Mouse (Mus musculus) lung, embryonic 14.5 days (tissue): ENCODE measurements around the gene Ttc30a2. TPM values are rescaled to one million over a fixed set of nuclear protein-coding genes. Genes with fewer than 3 reads are reported as not detected.
"Not testable (repeated sequence)": the region's sequence is repeated elsewhere in the genome, so short reads cannot be mapped to it uniquely, and the experiment has no call there.

Experiments
- ATAC-seq: fragments of 200-750 bp; cut with Nextera tagmentation; 2 replicates; pipeline ENCODE4 v1.8.0; 2017; ENCODE audit warnings: mild to moderate bottlenecking, moderate TSS enrichment, moderate library complexity; ENCODE audit not compliant: insufficient read depth
- DNase-seq: peaks from one replicate; pipeline ENCODE4 v3.0.0-alpha.2; 2015
- H3K27ac ChIP-seq: fragments of 300-500 bp; sonication (generic); 2 replicates; pipeline ENCODE4 v1.5.1; 2014; ENCODE audit warnings: low read depth, mild to moderate bottlenecking, moderate library complexity
- H3K27me3 ChIP-seq: fragments of 300-500 bp; sonication (generic); 2 replicates; pipeline ENCODE4 v1.6.1; 2014; ENCODE audit warnings: low read length, control low read depth; ENCODE audit not compliant: insufficient read depth
- H3K36me3 ChIP-seq: fragments of 300-500 bp; sonication (generic); 2 replicates; pipeline ENCODE4 v1.6.1; 2014; ENCODE audit warnings: control low read depth; ENCODE audit not compliant: insufficient read depth
- H3K4me1 ChIP-seq: fragments of 300-500 bp; sonication (generic); 2 replicates; pipeline ENCODE4 v1.6.1; 2014; ENCODE audit warnings: antibody characterized with exemption, control low read depth; ENCODE audit not compliant: insufficient read depth
- H3K4me2 ChIP-seq: fragments of 300-500 bp; sonication (generic); 2 replicates; pipeline ENCODE4 v1.6.1; 2014; ENCODE audit warnings: mild to moderate bottlenecking
- H3K4me3 ChIP-seq: fragments of 300-500 bp; sonication (generic); 2 replicates; pipeline ENCODE4 v1.5.1; 2014; ENCODE audit warnings: low read depth, low read length
- H3K9ac ChIP-seq: fragments of 300-500 bp; sonication (generic); 2 replicates; pipeline ENCODE4 v1.6.1; 2014
- H3K9me3 ChIP-seq: fragments of 300-500 bp; sonication (generic); 2 replicates; pipeline ENCODE4 v1.6.1; 2016; ENCODE audit warnings: low read depth, low read length, control low read depth
- CTCF ChIP-seq: IDR thresholded peaks from 2 replicates; pipeline ENCODE4 v1.5.1; 2016; ENCODE audit warnings: antibody characterized with exemption, low read depth
- WGBS: fragments of 180-500 bp; shearing (Covaris S2); extraction: QIAGEN DNeasy Blood & Tissue Kit; methylation state at CpG from one replicate; pipeline ENCODE4 v1.1.7; 2014; 5-methylcytosine and 5-hydroxymethylcytosine counted together
- polyA plus RNA-seq: library from polyadenylated mRNA; unstranded; fragments of >200 nt; fragmentation: Nextera tagmentation; extraction: Ambion mirVana; gene quantifications from 2 replicates; pipeline ENCODE4 v1.2.1, GENCODE M21; 2014

The Ttc30a2 gene
- polyA plus RNA-seq, 1 experiment from 2014 or later, result 0.33 TPM

- ATAC-seq, result 0 out of 2 replicates have a peak, but pooled peaks have one; percentile 39
- WGBS, result 49% methylated on average over 2 of the region's 2 CpGs
- H3K4me2 ChIP-seq, H3K36me3 ChIP-seq, H3K27me3 ChIP-seq, H3K9me3 ChIP-seq, H3K9ac ChIP-seq, H3K27ac ChIP-seq, H3K4me3 ChIP-seq, H3K4me1 ChIP-seq: not testable (repeated sequence)
- DNase-seq, result peak; percentile 71
These were observed 1.9 kb downstream of the Ttc30a2 start for GRCm38 (mm10) chr2:75976070-75976469.

GRCm38 (mm10) chr2:75974131-75974530 lies 3.8 kb downstream of the Ttc30a2 start:
- WGBS, result 54% methylated on average over 9 of the region's 9 CpGs

DNA sequence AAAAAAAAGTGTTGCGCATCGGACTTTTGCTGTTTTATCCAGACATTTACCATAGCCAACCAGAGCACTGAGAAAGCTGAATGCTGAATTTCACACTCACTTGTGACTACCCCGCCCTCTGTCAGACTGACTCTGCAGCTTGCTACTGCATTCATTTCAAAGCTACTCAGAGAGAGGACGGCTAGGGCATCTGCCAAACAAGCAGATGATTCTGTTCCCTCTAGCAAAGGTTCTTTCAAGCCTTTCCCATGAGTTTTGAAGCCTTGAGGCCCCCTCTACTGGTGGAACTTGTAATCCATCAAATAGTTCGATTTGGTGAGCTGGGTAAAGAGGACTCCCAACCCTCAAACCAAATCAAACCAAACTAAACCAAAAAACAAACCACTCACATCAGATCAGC lies 13.0 kb downstream of the Ttc30a2 start:
- H3K27me3 ChIP-seq, result no peaks in the 10 kb centered on the region
- ATAC-seq (peak; percentile 63), DNase-seq (peak; percentile 92)
- no peak overlapping the region for H3K9ac ChIP-seq
- no peaks in the 10 kb centered on the region for H3K36me3 ChIP-seq
- peak overlapping the region; percentile 62 for H3K4me2 ChIP-seq
- peaks cover 9% of the 10 kb centered on the region; the same call in 1 of the 2 replicates for H3K4me1 ChIP-seq
- H3K27ac ChIP-seq, result peak overlapping the region; percentile 74
- H3K9me3 ChIP-seq, result no peaks in the 10 kb centered on the region
- 16% methylated on average over 5 of the region's 5 CpGs for WGBS
- peak; percentile 69 for TF ChIP-seq CTCF
- H3K4me3 ChIP-seq, result peak overlapping the region; percentile 15; the same call in 1 of the 2 replicates

More at GRCm38 (mm10) chr2:75974131-75974530, 3.8 kb downstream of the Ttc30a2 start:
- DNase-seq, result no peak
- no peaks in the 10 kb centered on the region for H3K4me1 ChIP-seq
- no peak for ATAC-seq
- TF ChIP-seq CTCF, result no peak
- H3K9ac ChIP-seq, result no peak overlapping the region
- no peak overlapping the region for H3K4me3 ChIP-seq
- no peak overlapping the region for H3K27ac ChIP-seq
- no peaks in the 10 kb centered on the region for H3K27me3 ChIP-seq
- no peak overlapping the region for H3K4me2 ChIP-seq
- H3K9me3 ChIP-seq, result no peaks in the 10 kb centered on the region
- no peaks in the 10 kb centered on the region for H3K36me3 ChIP-seq

DNA sequence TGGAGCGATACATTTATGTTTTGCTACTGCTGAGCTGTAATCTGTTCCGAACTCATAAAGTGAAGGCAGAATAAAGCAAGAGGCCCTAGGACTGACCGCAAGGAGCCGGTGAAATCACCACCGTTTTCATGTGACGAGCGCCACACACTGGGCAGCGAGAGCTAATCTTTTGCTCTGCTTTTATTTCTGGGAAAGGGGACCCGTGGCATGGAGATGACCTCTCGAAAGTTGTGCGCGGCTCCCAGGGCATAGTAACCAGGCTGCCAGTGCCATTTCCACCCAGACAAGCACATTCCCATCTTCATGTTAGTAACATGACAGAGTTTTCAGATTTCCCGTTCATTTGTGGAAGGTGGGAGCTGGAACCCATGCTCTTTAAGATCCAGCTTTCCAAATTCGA lies 13.5 kb downstream of the Ttc30a2 start:
- Histone ChIP-seq H3K9ac (no peak overlapping the region), H3K27ac (peak overlapping the region; percentile 74), H3K4me2 (peak overlapping the region; percentile 62), H3K4me1 (peaks cover 12% of the 10 kb centered on the region), H3K4me3 (peak overlapping the region; percentile 15; the same call in 1 of the 2 replicates), H3K27me3 (no peaks in the 10 kb centered on the region), H3K9me3 (no peaks in the 10 kb centered on the region), H3K36me3 (no peaks in the 10 kb centered on the region)
- peak; percentile 69 for TF ChIP-seq CTCF
- DNase-seq (peak; percentile 85), ATAC-seq (peak; percentile 62)
- WGBS, result 11% methylated on average over 14 of the region's 14 CpGs

DNA sequence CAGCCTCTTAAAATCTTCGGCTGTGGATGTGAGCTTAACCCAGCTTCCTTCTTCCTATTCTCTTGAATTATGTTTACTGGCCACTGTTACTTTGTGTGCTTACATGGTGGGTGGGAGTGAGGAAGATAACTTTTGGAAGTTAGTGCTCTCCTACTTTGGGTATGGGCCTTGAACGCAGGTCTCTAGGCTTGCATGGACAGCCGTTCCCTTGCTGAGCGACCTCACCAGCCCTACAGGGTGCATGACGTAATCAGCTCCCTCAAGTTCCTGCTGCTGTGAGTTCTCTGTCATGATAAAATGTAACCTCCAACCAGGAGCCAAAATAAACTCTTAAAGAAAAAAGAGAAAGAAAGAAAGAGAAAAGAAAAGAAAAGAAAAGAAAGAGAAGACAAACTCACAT lies 13.9 kb downstream of the Ttc30a2 start:
- Histone ChIP-seq H3K27ac (peak overlapping the region; percentile 74; the same call in 1 of the 2 replicates), H3K4me3 (no peak overlapping the region), H3K4me1 (peaks cover 15% of the 10 kb centered on the region), H3K9ac (no peak overlapping the region), H3K36me3 (no peaks in the 10 kb centered on the region), H3K4me2 (peak overlapping the region; percentile 62), H3K9me3 (no peaks in the 10 kb centered on the region), H3K27me3 (no peaks in the 10 kb centered on the region)
- ATAC-seq (no peak), DNase-seq (peak; percentile 21)
- 57% methylated on average over 5 of the region's 5 CpGs for WGBS
- no peak for TF ChIP-seq CTCF

GRCm38 (mm10) chr2:75963211-75963840 lies 14.6 kb downstream of the Ttc30a2 start:
- Histone ChIP-seq H3K27me3 (no peaks in the 10 kb centered on the region), H3K9me3 (no peaks in the 10 kb centered on the region), H3K27ac (no peak overlapping the region), H3K4me1 (peaks cover 19% of the 10 kb centered on the region), H3K9ac (no peak overlapping the region), H3K4me2 (no peak overlapping the region), H3K4me3 (no peak overlapping the region), H3K36me3 (no peaks in the 10 kb centered on the region)
- ATAC-seq (no peak), DNase-seq (no peak)
- no peak for TF ChIP-seq CTCF
- 73% methylated on average over 10 of the region's 10 CpGs for WGBS

DNA sequence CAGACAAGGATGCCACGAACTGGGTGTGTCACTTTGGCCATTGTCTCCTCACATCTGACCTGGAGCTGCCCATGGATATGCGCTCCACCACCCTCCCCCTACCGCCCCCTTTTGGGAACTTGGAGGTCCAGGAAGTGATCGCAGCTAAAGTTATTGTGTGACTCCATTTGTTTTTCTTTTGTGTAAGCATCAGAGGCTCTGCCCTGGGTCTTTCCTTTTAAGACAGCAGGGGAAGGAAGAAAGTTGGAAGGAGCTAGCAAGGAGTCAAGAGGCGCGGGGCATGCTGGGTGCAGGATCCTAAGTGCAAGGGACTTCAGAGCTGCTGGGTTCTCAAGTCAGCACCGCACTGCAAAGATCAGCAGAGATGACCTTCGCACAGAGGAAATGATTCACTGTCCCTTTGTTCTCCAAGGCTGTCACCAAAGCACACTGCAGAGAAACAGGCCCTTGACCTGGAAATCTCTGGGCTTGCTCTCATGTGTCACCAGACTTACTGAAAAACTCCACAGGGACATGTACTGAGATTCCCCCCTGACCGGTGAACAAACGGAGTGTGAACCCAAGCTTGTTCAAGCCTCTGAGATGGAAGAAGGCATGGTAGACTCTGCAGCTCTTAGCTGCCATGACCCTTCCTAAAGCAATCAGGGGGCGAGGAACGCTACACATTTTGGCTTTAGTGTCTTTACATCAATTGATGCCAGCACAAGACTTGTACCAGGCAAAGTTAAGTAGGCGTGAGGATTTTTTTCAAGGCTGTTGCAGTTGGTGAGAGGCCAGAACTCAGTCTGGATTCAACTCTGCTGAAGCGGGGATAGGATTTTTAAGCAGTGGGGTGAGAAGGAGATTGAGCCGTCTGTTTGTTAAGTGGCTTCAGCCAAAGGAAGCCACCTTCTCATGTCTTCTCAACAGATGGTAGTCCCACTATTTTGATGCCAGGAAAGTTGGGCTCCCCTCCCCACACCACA lies 17.3 kb downstream of the Ttc30a2 start:
- Histone ChIP-seq H3K36me3 (no peaks in the 10 kb centered on the region), H3K9me3 (no peaks in the 10 kb centered on the region), H3K4me3 (no peak overlapping the region), H3K27me3 (no peaks in the 10 kb centered on the region), H3K9ac (no peak overlapping the region), H3K4me2 (peak overlapping the region; percentile 46; the same call in 1 of the 2 replicates), H3K27ac (peak overlapping the region; percentile 89), H3K4me1 (peaks cover 19% of the 10 kb centered on the region)
- TF ChIP-seq CTCF, result peak; percentile 23
- ATAC-seq, result peak; percentile 50
- DNase-seq, result peak; percentile 64
- 45% methylated on average over 15 of the region's 15 CpGs for WGBS
